Mouse (Mus musculus) layer of hippocampus, adult 11-12 months (tissue): ENCODE measurements around the gene A430033K04Rik.

Source experiments
- DNase-seq: peaks from one replicate; pipeline ENCODE4 v3.0.0; 2022; ENCODE audit warnings: low spot score

A430033K04Rik gene

GRCm38 (mm10) chr5:138622645-138623477, at the start of gene A430033K04Rik:
Gene A430033K04Rik (plus strand): TSS chr5:138622859.
- DNase-seq = peak; percentile 96

DNA sequence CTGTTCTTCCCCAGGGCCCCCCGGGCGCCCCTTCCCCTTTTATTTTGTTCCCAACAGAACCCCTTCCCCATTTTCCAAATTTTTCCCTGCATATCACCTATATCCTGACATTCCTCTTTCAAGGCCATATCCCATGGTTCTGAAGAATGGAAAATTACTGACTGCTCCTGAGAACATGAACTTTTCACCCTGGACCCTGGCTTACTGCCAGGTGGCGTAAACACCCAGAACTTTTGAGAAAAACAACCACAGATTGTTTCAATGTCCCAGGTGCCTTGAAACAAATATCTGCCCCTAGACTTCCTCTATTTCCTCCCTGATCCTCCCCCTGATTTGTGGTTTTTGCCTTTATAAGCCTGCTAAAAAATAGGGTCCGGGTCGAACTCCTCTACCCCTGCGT, 35.3 kb upstream of the A430033K04Rik start:
- DNase-seq = no peak

- DNase-seq = no peak
Measured at GRCm38 (mm10) chr5:138618353-138618752, 4.3 kb upstream of the A430033K04Rik start.

DNA sequence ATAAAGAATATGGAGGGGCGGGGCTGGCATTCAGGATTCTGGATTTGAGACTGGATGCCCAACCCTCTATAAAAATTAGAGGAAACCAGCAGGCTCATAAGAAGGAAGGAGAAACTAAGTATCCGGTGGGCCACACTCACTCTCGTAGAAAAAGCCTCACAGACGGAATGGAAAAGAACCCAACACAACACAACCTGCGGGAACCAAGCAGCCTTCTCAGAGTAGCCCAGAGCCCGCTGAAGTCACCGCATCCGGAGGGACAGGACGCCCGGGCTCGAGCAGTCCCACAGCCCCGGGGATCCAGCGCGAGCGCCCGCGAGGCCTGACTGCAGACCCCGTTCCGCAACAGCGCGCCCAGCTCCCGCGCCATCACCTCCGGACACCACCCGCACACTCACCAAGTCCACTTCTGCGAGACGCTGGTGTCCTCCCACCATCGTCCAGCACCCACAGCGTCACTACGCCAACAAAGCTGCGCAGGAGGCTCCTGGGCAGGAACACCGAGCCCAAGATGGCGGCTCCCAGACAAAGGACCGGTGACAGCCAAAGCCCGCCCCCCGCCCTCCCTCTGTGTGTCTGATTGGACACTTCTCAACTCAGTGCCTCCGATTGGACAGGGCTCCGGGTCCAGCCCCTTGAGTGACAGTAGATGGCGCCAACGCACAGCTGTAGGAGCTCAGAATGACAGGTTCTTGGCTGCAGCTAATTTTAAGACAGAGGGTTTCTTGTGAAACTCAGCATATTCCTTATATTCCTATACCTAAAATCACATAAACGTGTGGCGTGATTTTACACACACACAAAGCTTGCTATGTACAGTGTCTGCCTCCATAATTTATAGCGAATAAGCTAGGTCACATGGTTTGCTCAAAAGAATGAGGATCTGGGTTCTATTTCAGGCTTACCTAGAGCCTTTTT, 3.2 kb upstream of the A430033K04Rik start, which contains the start of gene Zfp68:
Gene Zfp68 (minus strand): TSS at position 551 of the 918 bp plus-strand sequence.
- DNase-seq = peak; percentile 97

DNA sequence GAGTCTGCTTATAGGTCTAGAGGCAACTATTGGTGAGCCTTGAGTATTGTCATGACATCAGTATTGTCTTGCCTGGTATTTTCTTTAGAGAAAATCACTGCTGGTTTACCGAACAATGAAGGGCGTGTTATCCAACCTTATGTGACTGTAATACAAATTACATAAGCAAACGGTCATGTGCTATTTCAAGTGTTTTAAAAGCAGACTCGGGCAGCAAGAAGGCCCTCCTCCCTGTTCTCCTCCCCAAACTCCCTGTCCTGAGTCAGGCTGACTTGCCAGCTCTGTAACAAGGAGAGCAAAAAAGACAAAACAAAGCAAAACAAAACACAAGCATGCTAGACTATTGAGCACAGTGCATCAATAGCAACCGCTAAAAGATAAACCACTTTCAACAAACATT, 1.8 kb upstream of the A430033K04Rik start:
- DNase-seq = no peak

DNA sequence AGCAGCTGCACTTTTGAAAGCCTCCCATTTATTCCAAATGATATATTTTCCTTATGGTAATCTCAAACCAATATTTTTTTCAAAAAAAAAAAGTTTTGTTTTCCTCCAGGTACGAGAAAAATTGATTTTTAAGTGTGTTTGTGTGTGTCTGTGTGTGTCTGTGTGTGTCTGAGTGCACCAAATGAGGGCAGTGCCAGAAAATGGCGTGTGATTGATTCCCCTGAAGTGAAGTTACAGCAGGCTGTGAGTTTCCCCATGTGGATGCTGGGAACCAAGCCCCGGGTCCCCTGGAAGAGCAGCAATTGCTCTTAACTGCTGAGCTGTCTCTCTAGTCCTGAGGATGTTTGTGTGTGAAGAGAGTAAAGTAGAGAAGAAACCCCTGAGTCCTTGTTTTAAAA, 818 bp downstream of the A430033K04Rik start:
- DNase-seq = no peak

- DNase-seq = no peak
Measured at GRCm38 (mm10) chr5:138636486-138636885, 13.8 kb downstream of the A430033K04Rik start.

DNA sequence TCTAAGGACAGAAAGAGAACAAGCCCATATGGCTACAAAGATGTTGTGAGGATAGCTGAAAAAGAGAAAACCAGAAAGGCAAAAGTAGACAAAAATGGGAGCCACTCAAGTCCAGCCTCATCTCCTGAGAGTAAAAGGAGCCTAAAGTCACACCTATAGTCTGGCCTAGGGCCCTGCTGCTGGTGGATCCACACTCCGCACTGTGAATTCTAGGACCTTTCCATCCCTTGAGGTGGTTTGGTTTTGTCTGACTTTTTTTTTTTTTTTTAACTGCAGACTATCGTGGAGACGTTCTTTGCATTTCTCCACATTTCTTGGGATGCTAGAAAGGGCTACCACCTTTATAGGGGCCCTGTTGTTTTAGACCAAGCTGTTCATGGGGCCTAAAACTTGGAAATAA, 18.4 kb downstream of the A430033K04Rik start:
- DNase-seq = no peak

GRCm38 (mm10) chr5:138641761-138642160, 19.1 kb downstream of the A430033K04Rik start:
- DNase-seq = no peak

DNA sequence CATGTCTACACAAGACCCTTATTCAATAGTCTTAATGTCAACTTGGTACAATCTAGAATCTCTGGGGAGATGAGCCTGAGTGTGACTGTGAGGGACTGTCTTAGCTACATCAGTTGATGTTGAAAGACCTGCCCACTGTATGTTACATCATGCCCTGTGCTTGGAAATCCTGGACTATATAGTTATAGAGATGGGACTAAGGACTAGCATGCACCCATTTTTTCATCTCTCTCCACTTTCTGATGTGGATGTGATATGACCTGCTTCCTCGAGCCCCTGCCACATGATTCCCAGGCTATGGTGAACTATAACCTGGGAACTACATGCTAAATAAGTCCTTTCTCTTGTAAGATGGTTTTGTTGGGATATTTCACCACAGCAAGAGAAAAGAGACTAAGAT, 30.3 kb downstream of the A430033K04Rik start:
- no peak for DNase-seq

- DNase-seq = peak; percentile 29
Measured at GRCm38 (mm10) chr5:138656477-138657156, 34.0 kb downstream of the A430033K04Rik start.

GRCm38 (mm10) chr5:138657407-138657806, 34.7 kb downstream of the A430033K04Rik start:
- no peak for DNase-seq

DNA sequence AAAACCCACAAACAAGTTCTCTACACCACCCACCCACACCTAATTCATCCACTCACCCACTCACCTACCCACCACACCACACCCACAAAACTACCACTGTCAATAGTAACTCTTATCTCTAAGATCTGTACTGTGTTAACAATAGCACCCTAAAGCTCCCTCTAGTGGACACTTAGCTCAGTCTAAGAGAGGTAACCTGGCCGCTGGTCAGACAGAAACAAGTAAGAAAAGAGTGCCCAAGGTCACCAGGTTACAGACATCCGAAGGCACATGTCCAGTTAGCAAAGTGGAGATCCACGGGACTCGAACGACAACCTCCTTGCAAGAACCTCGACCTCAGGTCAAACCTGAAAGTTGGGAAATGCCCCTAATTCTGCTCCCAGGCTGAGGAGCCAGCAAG, 35.2 kb downstream of the A430033K04Rik start:
- peak; percentile 59 for DNase-seq

- DNase-seq = no peak
Measured at GRCm38 (mm10) chr5:138658922-138659321, 36.3 kb downstream of the A430033K04Rik start.

DNA sequence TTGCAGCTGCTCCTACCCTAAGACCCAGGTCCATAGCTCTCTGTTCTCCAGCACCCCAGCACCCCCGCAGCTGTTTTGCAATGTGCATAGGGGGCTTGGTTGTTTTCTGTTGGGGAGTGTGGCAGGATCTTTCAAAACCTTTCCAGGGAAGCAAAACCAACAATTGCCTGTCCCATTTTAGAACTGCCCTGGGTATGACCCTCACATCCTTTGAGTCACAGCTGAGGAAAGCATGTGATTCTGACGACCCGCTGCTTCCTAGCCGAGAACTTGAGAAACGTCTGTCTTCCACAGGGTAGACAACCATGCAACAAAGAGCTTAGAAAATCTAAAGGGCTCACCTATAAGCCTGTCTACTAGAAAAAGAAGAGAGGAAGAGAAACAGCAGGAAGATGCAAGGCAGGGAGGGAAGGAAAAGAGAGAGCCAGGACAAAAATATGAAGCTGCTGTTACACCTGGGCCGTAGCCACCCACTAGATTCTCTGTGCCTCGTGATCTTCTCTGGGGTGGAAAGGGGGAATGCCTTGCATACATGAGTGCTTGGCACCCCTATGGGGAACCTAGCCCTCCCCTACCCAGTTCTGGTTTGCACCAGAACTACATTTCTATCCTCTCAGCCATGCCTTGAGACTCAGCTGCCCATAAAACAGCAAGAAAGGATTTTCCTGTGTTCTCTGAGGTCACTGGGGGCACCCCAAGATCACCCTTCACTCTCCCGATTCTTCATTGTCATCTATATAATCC, 60.5 kb downstream of the A430033K04Rik start:
- peak; percentile 14 for DNase-seq

DNA sequence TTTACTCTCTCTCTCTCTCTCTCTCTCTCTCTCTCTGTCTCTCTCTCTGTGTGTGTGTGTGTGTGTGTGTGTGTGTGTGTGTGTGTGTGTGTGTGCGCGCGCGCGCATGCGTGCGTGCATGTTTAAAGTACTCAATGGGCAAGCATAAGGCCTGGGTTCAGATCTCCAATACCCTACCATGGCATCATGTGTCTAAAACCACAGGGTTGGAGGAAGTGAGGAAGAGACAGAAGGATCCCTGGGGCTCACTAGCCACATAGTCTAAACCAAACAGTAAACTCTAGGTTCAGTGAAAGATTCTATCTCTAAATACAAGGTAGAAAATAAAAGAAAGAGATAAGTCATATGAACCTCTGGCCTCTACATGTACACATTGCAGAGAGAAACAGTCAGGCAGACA, 61.2 kb downstream of the A430033K04Rik start:
- no peak for DNase-seq

- DNase-seq = no peak
Measured at GRCm38 (mm10) chr5:138687453-138687852, 64.8 kb downstream of the A430033K04Rik start.

- DNase-seq = no peak
Measured at GRCm38 (mm10) chr5:138689254-138689653, 66.6 kb downstream of the A430033K04Rik start.

DNA sequence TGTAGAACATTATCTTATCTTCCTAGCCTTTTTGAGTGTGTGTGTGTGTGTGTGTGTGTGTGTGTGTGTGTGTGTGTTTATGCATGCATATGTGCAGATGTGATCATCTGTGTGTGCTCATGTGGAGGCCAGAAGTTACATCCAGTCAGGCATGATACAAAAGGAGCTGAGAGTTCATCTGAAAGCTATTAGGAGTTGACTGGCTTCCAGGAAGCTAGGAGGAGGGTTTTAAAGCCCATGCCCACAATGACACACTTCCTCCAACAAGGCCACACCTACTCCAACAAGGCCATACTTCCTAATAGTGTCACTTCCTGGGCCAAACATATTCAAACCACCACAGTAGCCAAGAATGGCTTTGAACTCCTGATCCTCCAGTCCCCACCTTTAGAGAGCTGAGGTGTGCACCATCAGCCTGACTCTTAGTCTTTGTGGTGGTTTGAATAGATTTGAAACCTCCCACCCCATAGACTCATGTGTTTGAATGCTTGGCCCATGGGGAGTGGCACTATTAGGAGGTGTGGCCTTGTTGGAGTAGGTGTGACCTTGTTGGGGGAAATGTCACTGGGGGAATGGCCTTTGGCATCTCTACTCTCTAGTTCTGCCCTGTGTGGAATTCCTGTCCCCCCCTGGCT, 70.4 kb downstream of the A430033K04Rik start:
- no peak for DNase-seq

DNA sequence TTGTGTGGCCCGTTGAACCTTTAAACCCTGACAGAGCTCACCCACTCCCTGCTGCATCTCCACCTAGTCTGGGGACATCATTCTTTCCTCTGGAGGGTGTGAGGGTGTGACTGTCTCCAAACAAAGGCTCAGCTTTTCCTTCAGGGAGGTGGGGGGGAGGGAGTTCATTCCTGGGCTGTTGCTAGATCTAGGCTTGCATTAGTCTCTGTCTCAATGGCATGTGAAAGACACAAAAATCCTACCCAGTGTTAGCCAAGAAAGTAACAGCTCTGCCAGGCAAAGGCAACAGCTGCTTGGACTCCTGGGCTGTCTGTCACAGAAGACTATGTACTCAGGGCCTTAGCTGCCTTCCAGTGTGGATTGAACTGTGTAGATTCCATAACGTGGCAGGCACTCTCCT, 71.4 kb downstream of the A430033K04Rik start:
- no peak for DNase-seq
